Mouse (Mus musculus): ENCODE results near the gene Uxs1. TPM values are rescaled to one million over a fixed set of nuclear protein-coding genes. Genes with fewer than 3 reads are reported as not detected.

Gene Uxs1
- polyA plus RNA-seq, 1 experiment, result 44.2 TPM

- Histone ChIP-seq H3K4me3 (ENCODE audit: insufficient read depth, low read length) (no peak overlapping the region), H3K27ac (ENCODE audit: insufficient read depth, low read length) (no peak overlapping the region), H3K4me1 (ENCODE audit: control insufficient read depth, insufficient read depth, low read length) (no peaks in the 10 kb centered on the region)
- no peak for TF ChIP-seq CTCF (IDR thresholded peaks at IDR 0.05; ENCODE audit: borderline replicate concordance, insufficient read depth, low read length)
- no peak for TF ChIP-seq POLR2A (IDR thresholded peaks at IDR 0.05; ENCODE audit: low read depth, low read length)
These were observed 72.9 kb downstream of the Uxs1 start for GRCm38 (mm10) chr1:43754448-43755312.

DNA sequence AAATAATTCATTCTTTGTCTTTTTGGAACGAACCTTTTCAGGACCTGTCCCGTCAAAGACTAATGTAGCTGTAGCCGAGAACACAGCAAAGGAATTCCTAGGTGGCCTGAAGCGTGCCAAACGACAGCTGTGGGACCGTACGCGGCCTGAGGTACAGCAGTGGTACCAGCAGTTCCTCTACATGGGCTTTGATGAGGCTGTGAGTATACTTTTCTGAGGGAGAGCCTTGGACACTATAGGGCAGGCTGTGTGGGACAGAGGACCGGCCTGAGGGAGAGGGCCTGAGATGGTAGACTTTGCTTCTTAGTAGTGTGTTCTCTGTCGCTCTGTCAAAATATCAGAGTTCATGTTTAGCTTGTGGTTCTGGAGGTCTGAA is 89.1 kb downstream of the Uxs1 start:
- Histone ChIP-seq H3K4me1 (ENCODE audit: control insufficient read depth, insufficient read depth, low read length) (peaks cover 5% of the 10 kb centered on the region), H3K4me3 (ENCODE audit: insufficient read depth, low read length) (no peak overlapping the region), H3K27ac (ENCODE audit: insufficient read depth, low read length) (no peak overlapping the region)
- TF ChIP-seq CTCF (IDR thresholded peaks at IDR 0.05; ENCODE audit: borderline replicate concordance, insufficient read depth, low read length) (no peak), POLR2A (IDR thresholded peaks at IDR 0.05; ENCODE audit: low read depth, low read length) (no peak)

GRCm38 (mm10) chr1:43737812-43738518 is 89.6 kb downstream of the Uxs1 start:
- no peak for TF ChIP-seq POLR2A (IDR thresholded peaks at IDR 0.05; ENCODE audit: low read depth, low read length)
- no peak overlapping the region for H3K4me3 ChIP-seq (ENCODE audit: insufficient read depth, low read length)
- H3K4me1 ChIP-seq (ENCODE audit: control insufficient read depth, insufficient read depth, low read length), result peaks cover 7% of the 10 kb centered on the region
- no peak overlapping the region for H3K27ac ChIP-seq (ENCODE audit: insufficient read depth, low read length)

DNA sequence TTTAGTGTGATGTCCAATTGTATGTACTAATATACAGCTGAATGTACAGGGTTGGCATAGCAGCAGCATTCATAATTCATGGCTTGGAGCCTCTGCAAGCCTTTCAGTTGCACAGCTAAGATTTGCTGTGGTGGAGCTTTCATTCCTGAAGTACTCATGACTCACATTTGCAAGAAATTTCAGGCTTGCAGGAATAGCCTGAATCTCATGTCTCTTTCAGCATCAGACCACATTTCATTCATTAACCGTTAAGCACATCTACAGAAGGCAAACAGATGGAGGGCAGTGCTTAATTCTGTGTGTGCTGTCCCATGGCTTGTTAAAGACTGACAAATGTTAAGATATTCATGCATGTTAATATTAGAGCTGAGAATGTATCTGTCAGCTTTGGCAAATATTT is 94.9 kb downstream of the Uxs1 start:
- Histone ChIP-seq H3K4me1 (ENCODE audit: control insufficient read depth, insufficient read depth, low read length) (peaks cover 12% of the 10 kb centered on the region), H3K27ac (ENCODE audit: insufficient read depth, low read length) (peak overlapping the region; percentile 77), H3K4me3 (ENCODE audit: insufficient read depth, low read length) (no peak overlapping the region)
- peak; percentile 32; the same call in 1 of the 2 replicates for TF ChIP-seq POLR2A (IDR thresholded peaks at IDR 0.05; ENCODE audit: low read depth, low read length)
- no peak for TF ChIP-seq CTCF (IDR thresholded peaks at IDR 0.05; ENCODE audit: borderline replicate concordance, insufficient read depth, low read length)

DNA sequence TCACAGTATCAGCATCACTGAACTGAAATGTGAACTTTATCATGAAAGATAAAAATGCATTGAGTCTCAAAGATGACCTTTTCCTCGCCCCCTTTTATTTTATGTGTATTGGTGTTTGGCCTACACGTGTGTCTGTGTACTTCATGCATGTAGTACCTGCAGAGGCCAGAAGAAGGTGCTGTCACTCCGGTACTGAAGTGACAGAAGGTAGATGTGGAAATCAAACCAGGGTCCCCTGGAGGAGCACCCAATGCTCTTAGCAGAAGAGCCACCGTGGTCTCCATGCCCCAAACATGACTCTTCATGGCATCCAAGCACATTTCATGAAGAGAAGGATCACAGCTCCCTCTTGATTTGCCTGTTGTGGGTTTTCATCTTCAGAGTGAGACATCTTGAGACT is 95.5 kb downstream of the Uxs1 start:
- no peak for TF ChIP-seq CTCF (IDR thresholded peaks at IDR 0.05; ENCODE audit: borderline replicate concordance, insufficient read depth, low read length)
- TF ChIP-seq POLR2A (IDR thresholded peaks at IDR 0.05; ENCODE audit: low read depth, low read length), result no peak
- H3K4me1 ChIP-seq (ENCODE audit: control insufficient read depth, insufficient read depth, low read length), result peaks cover 12% of the 10 kb centered on the region

DNA sequence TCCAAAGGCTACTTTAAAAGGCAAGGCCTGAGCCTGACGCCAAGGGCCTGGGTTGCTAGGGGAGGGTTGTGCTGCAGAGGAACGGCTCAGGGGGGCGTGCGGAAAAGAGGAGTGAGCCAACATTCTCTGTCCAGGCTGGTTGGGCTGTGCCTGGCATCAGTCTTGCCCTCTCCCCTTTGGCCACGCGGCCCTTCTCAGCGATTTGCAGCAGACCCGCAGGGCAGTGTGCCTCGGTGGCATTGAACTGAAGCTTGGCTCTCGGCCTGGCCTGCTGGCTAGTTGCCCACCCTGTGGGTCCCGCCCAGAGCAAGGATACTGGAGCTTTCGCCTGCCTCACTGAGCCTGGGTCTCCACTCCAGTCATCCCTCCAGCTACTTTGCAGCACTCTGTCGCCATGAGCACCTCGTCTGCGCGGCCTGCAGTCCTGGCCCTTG is 97.1 kb downstream of the Uxs1 start, which contains the start of gene 1500015O10Rik:
Gene 1500015O10Rik (plus strand): TSS at position 112 of the 434 bp plus-strand sequence.
- peaks cover 12% of the 10 kb centered on the region for H3K4me1 ChIP-seq (ENCODE audit: control insufficient read depth, insufficient read depth, low read length)
- TF ChIP-seq CTCF (IDR thresholded peaks at IDR 0.05; ENCODE audit: borderline replicate concordance, insufficient read depth, low read length) (no peak), POLR2A (IDR thresholded peaks at IDR 0.05; ENCODE audit: low read depth, low read length) (no peak)
- no peak within 1 kb of the TSS for H3K4me3 ChIP-seq (ENCODE audit: insufficient read depth, low read length)
- peak within 1 kb of the TSS; percentile 1; the same call in 1 of the 2 replicates for H3K27ac ChIP-seq (ENCODE audit: insufficient read depth, low read length)

More for the DNA sequence above, 95.5 kb downstream of the Uxs1 start:
- Histone ChIP-seq H3K27ac (ENCODE audit: insufficient read depth, low read length) (peak overlapping the region; percentile 77), H3K4me3 (ENCODE audit: insufficient read depth, low read length) (no peak overlapping the region)

DNA sequence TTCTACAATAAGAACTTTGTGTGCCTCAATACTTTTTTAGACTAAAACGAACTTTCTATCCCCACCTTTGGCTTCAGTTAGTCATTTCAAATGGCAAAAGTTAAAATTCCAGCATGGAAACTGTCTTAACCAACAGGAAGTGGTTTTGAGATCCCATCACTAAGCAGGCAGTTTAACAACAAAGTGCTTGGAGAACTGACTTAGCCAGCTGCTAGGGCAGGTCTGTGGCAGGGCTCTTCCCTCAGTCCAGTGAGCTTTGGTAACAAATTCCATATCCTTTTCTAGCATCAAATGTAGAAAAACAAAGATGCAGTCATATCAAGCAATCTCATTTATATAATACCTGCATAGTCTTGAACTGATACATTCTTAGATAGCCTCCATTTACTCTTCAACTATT is 105.1 kb downstream of the Uxs1 start:
- H3K27ac ChIP-seq (ENCODE audit: insufficient read depth, low read length), result no peak overlapping the region
- TF ChIP-seq POLR2A (IDR thresholded peaks at IDR 0.05; ENCODE audit: low read depth, low read length), result no peak
- TF ChIP-seq CTCF (IDR thresholded peaks at IDR 0.05; ENCODE audit: borderline replicate concordance, insufficient read depth, low read length), result no peak
- 0 out of 2 replicates have a peak, but pooled peaks cover 3% of the 10 kb centered on the region for H3K4me1 ChIP-seq (ENCODE audit: control insufficient read depth, insufficient read depth, low read length)
- H3K4me3 ChIP-seq (ENCODE audit: insufficient read depth, low read length), result no peak overlapping the region

DNA sequence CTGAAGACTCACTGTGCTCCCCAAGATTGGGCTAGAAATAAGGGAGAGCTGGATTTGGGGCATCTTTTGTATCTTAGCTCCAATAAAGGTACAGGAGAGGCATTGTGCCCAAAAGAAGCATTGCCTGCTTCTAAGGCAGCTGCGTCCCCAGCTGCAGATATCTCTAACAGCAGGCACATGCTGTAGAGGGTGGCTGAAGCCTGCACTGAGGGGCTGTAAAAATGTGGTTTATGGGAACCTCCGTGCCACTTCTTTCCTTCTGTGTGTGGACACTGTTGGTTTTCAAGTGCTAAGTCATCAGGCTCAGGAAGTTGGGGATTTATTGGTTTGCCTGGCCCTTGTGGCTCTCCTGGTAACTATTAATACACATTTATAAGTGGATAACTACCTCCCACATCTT is 108.8 kb downstream of the Uxs1 start:
- Histone ChIP-seq H3K4me1 (ENCODE audit: control insufficient read depth, insufficient read depth, low read length) (peaks cover 8% of the 10 kb centered on the region; the same call in 1 of the 2 replicates), H3K27ac (ENCODE audit: insufficient read depth, low read length) (no peak overlapping the region), H3K4me3 (ENCODE audit: insufficient read depth, low read length) (no peak overlapping the region)
- TF ChIP-seq POLR2A (IDR thresholded peaks at IDR 0.05; ENCODE audit: low read depth, low read length) (no peak), CTCF (IDR thresholded peaks at IDR 0.05; ENCODE audit: borderline replicate concordance, insufficient read depth, low read length) (no peak)

GRCm38 (mm10) chr1:43717967-43718366 is 109.6 kb downstream of the Uxs1 start:
- TF ChIP-seq POLR2A (IDR thresholded peaks at IDR 0.05; ENCODE audit: low read depth, low read length), result no peak
- TF ChIP-seq CTCF (IDR thresholded peaks at IDR 0.05; ENCODE audit: borderline replicate concordance, insufficient read depth, low read length), result no peak
- Histone ChIP-seq H3K4me3 (ENCODE audit: insufficient read depth, low read length) (no peak overlapping the region), H3K4me1 (ENCODE audit: control insufficient read depth, insufficient read depth, low read length) (peaks cover 8% of the 10 kb centered on the region; the same call in 1 of the 2 replicates), H3K27ac (ENCODE audit: insufficient read depth, low read length) (no peak overlapping the region)

DNA sequence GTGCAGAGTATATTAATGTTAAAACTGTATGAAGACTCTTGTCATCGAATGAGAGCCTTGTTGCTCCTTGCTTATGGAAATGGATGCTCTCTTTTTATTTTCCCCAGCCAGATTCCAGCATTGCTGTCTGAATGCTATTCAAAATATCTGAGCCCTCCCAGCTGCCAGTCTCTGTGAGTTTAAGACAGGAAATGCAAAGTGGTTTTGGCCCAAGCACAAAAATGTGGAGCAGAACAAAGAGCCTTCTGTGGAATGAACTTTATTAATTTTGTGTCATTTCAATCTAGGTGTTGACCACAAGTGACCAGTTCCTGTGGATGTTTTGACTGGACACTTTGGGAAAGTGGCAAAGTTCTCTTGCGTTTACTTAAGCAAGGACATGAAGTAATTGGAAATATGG is 112.8 kb downstream of the Uxs1 start:
- TF ChIP-seq POLR2A (IDR thresholded peaks at IDR 0.05; ENCODE audit: low read depth, low read length) (no peak), CTCF (IDR thresholded peaks at IDR 0.05; ENCODE audit: borderline replicate concordance, insufficient read depth, low read length) (no peak)
- peaks cover 8% of the 10 kb centered on the region; the same call in 1 of the 2 replicates for H3K4me1 ChIP-seq (ENCODE audit: control insufficient read depth, insufficient read depth, low read length)
- peak overlapping the region; percentile 82 for H3K27ac ChIP-seq (ENCODE audit: insufficient read depth, low read length)
- H3K4me3 ChIP-seq (ENCODE audit: insufficient read depth, low read length), result no peak overlapping the region
